Mouse (Mus musculus): Measurements from ENCODE around the gene Faap100. TPM values are rescaled to one million over a fixed set of nuclear protein-coding genes. Genes with fewer than 3 reads are reported as not detected.
A peak's percentile ranks its signal among the peaks of the same experiment; 100 is the strongest.

Gene Faap100
- polyA plus RNA-seq, 1 experiment, result 30.3 TPM

DNA sequence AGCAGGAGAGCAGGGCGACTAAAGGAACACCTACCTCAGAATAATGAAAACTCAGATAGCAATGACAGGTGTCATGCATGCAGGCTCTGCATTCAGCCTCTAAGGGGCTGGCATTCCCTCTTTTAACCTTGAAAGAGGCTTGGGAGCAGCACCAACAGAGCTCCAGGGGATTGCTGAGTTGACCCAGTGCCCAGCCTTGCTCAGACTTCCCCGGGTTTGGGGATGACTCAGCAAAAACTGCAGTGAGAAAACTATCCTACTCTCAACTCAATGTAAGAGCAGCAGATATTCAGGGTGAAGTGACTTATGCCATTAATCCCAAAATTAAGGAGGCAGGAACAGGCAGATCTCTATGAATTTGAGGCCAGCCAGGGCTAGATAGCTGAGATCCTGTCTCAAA lies 8.6 kb upstream of the Faap100 start:
- Histone ChIP-seq H3K27ac (ENCODE audit: insufficient read depth, low read depth, low read length) (no peak overlapping the region), H3K36me3 (ENCODE audit: control insufficient read depth, insufficient read depth, low read length) (peaks cover 1% of the 10 kb centered on the region)
- DNase-seq, result no peak

DNA sequence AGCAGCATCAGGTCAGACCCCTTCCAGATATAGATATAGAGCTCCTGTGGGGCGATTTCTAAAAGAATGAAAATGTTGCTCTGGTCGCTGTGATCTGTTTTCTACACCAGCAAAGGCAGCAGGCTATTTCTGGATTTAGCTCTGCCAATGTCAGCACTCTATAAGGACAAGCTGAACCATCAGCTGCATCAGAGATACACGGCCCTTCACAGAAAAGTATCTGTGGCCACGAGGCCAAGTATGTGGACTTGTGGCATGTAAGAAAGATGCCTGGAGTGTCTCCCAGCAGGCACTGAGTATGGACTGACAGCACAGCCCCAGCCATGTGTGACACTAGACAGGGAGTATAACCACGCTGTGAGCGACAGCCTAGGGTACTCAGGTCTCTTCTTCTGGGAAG lies 8.1 kb upstream of the Faap100 start:
- TF ChIP-seq CTCF (conservative IDR thresholded peaks at IDR 0.05; ENCODE audit: insufficient read depth, insufficient read length, low read depth, low read length) (no peak), POLR2A (IDR thresholded peaks at IDR 0.05; ENCODE audit: low read depth, low read length) (no peak)
- Histone ChIP-seq H3K27me3 (replicated peaks; ENCODE audit: control insufficient read depth, insufficient read depth, low read length) (no peaks in the 10 kb centered on the region), H3K4me1 (ENCODE audit: control insufficient read depth, insufficient read depth, low read length) (no peaks in the 10 kb centered on the region), H3K27ac (ENCODE audit: insufficient read depth, low read depth, low read length) (no peak overlapping the region), H3K36me3 (ENCODE audit: control insufficient read depth, insufficient read depth, low read length) (peaks cover 1% of the 10 kb centered on the region), H3K4me3 (ENCODE audit: insufficient read depth, low read depth, low read length) (no peak overlapping the region)
- WGBS, result 91% methylated on average over 6 of the region's 6 CpGs
- no peak for DNase-seq

More for the DNA sequence above, 8.6 kb upstream of the Faap100 start:
- no peak overlapping the region for H3K4me3 ChIP-seq (ENCODE audit: insufficient read depth, low read depth, low read length)
- 49% methylated on average over 2 of the region's 2 CpGs for WGBS
- no peaks in the 10 kb centered on the region for H3K4me1 ChIP-seq (ENCODE audit: control insufficient read depth, insufficient read depth, low read length)
- H3K27me3 ChIP-seq (replicated peaks; ENCODE audit: control insufficient read depth, insufficient read depth, low read length), result no peaks in the 10 kb centered on the region
- TF ChIP-seq POLR2A (IDR thresholded peaks at IDR 0.05; ENCODE audit: low read depth, low read length), result no peak
- TF ChIP-seq CTCF (conservative IDR thresholded peaks at IDR 0.05; ENCODE audit: insufficient read depth, insufficient read length, low read depth, low read length), result no peak

DNA sequence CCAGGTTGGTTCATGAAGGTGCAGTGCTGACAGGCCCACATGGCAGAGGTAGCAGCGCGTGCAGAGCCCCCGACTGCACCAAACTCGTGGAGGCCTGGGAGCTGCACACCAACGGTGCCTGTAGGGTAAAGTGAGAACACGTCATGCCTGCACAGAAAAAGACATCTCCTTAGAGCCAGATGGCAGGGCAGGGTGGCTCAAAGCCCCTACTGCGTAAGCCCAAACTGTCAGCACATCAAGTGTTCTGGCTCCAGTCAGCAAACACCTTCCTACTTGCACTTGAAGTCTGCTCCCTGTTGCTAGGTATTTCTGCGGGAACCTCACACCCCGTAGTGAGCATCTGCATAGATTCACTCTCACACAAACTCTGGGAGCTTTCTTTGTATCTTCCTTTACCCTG lies 3.9 kb upstream of the Faap100 start:
- peaks cover 4% of the 10 kb centered on the region; the same call in 1 of the 2 replicates for H3K4me1 ChIP-seq (ENCODE audit: control insufficient read depth, insufficient read depth, low read length)
- H3K27ac ChIP-seq (ENCODE audit: insufficient read depth, low read depth, low read length), result no peak overlapping the region
- no peak overlapping the region for H3K4me3 ChIP-seq (ENCODE audit: insufficient read depth, low read depth, low read length)
- H3K27me3 ChIP-seq (replicated peaks; ENCODE audit: control insufficient read depth, insufficient read depth, low read length), result no peaks in the 10 kb centered on the region
- TF ChIP-seq POLR2A (IDR thresholded peaks at IDR 0.05; ENCODE audit: low read depth, low read length) (no peak), CTCF (conservative IDR thresholded peaks at IDR 0.05; ENCODE audit: insufficient read depth, insufficient read length, low read depth, low read length) (no peak)
- no peaks in the 10 kb centered on the region; the same call in 1 of the 2 replicates for H3K36me3 ChIP-seq (ENCODE audit: control insufficient read depth, insufficient read depth, low read length)
- DNase-seq, result no peak
- WGBS, result 94% methylated on average over 9 of the region's 9 CpGs

DNA sequence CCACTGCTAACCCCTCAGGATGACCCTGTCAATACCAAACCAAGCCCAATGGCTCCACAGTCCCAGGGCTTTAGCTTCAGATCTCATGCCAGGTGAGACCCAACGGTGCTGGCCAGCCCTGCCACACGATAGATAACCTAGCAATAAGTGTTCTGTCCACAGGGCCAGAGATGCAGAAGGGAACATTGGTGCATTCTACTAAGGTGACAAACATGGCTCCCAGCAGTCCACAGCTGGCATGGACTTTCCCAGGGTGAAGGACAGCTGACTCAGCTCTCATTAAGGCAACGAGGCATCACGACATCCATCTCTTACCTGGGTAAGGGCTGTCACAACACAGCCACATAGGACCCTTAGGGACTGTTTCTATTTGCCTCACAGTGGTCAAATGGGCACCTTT lies 2.6 kb upstream of the Faap100 start:
- no peak for DNase-seq
- Histone ChIP-seq H3K36me3 (ENCODE audit: control insufficient read depth, insufficient read depth, low read length) (no peaks in the 10 kb centered on the region; the same call in 1 of the 2 replicates), H3K27me3 (replicated peaks; ENCODE audit: control insufficient read depth, insufficient read depth, low read length) (no peaks in the 10 kb centered on the region), H3K27ac (ENCODE audit: insufficient read depth, low read depth, low read length) (no peak overlapping the region), H3K4me1 (ENCODE audit: control insufficient read depth, insufficient read depth, low read length) (peaks cover 6% of the 10 kb centered on the region; the same call in 1 of the 2 replicates), H3K4me3 (ENCODE audit: insufficient read depth, low read depth, low read length) (no peak overlapping the region)
- no peak for TF ChIP-seq POLR2A (IDR thresholded peaks at IDR 0.05; ENCODE audit: low read depth, low read length)
- no peak for TF ChIP-seq CTCF (conservative IDR thresholded peaks at IDR 0.05; ENCODE audit: insufficient read depth, insufficient read length, low read depth, low read length)
- 73% methylated on average over 4 of the region's 4 CpGs for WGBS

DNA sequence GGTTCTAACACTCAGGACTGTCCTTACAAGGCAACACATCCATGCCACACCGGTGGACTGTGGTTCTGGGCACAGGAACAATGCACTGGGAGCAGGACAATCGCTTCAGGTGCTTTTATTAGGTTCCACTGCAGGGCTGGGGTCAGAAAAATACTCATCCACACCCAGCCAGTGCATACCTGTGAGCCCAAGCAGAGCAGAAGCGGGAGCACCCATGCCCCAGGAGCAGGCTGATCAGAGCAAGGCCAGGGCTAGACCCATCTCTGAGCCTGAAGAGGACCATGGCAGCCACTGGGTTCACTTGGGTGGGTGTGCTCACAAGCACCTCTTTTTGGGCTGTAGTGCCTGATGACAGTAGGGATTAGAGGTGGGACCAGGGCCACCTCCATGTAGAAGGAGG lies 1.7 kb upstream of the Faap100 start:
- Histone ChIP-seq H3K4me1 (ENCODE audit: control insufficient read depth, insufficient read depth, low read length) (peaks cover 6% of the 10 kb centered on the region; the same call in 1 of the 2 replicates), H3K36me3 (ENCODE audit: control insufficient read depth, insufficient read depth, low read length) (no peaks in the 10 kb centered on the region; the same call in 1 of the 2 replicates), H3K27ac (ENCODE audit: insufficient read depth, low read depth, low read length) (no peak overlapping the region), H3K4me3 (ENCODE audit: insufficient read depth, low read depth, low read length) (no peak overlapping the region), H3K27me3 (replicated peaks; ENCODE audit: control insufficient read depth, insufficient read depth, low read length) (no peaks in the 10 kb centered on the region)
- WGBS, result 90% methylated on average over 3 of the region's 3 CpGs
- DNase-seq, result no peak
- TF ChIP-seq POLR2A (IDR thresholded peaks at IDR 0.05; ENCODE audit: low read depth, low read length) (no peak), CTCF (conservative IDR thresholded peaks at IDR 0.05; ENCODE audit: insufficient read depth, insufficient read length, low read depth, low read length) (no peak)

DNA sequence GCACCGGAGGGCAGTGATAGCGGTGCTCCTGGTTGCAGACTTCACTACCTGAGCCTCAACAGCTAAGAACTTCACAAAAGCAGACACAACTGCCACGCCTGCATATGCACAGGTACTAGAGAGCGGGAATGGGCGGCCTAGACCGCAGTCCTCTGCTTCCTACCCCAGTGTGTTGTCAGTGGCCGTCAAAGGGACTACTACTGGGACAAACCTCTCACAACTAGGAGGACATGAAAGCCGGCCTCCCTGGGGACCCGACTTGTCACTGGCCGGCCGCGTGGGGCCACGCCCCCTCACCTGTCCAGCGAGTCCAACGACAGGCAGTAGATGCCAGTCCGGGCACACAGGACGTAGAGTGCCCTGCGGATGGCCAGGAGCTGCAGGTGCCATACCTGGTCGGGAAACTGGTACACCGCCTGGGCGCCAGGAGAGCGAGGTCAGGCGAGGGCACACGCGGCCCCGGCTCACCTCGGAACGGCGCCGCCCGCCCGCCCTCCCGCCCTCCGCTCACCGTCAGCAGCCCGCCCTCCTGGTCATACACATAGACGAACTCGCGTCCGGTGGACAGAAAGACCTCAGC lies 443 bp downstream of the Faap100 start:
- Histone ChIP-seq H3K4me3 (ENCODE audit: insufficient read depth, low read depth, low read length) (peak overlapping the region; percentile 74), H3K36me3 (ENCODE audit: control insufficient read depth, insufficient read depth, low read length) (no peaks in the 10 kb centered on the region), H3K27ac (ENCODE audit: insufficient read depth, low read depth, low read length) (peak overlapping the region; percentile 33; the same call in 1 of the 2 replicates), H3K4me1 (ENCODE audit: control insufficient read depth, insufficient read depth, low read length) (peaks cover 6% of the 10 kb centered on the region; the same call in 1 of the 2 replicates), H3K27me3 (replicated peaks; ENCODE audit: control insufficient read depth, insufficient read depth, low read length) (no peaks in the 10 kb centered on the region)
- no peak for TF ChIP-seq CTCF (conservative IDR thresholded peaks at IDR 0.05; ENCODE audit: insufficient read depth, insufficient read length, low read depth, low read length)
- no peak for TF ChIP-seq POLR2A (IDR thresholded peaks at IDR 0.05; ENCODE audit: low read depth, low read length)
- WGBS, result 1% methylated on average over 35 of the region's 40 CpGs
- DNase-seq, result peak; percentile 81

DNA sequence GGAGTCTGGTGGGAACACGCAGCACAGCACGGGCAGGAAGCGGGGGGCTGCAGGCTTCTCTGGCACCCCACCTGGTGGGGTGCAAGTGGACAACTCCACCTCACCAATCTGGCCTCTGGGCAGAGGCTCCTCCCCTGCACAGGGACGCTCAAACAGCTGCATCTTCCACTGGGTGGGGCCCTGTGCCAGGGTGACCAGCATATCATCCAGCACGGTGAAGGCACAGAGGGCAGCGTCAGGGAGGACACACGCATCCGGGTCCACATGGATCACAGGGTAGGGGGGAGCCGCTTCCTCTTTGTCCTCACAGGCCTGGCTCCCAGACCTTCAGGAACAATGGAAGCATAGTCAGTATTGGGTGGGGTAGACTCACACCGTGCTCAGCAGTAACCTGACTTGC lies 1.2 kb downstream of the Faap100 start:
- no peak overlapping the region for H3K4me3 ChIP-seq (ENCODE audit: insufficient read depth, low read depth, low read length)
- TF ChIP-seq POLR2A (IDR thresholded peaks at IDR 0.05; ENCODE audit: low read depth, low read length) (no peak), CTCF (conservative IDR thresholded peaks at IDR 0.05; ENCODE audit: insufficient read depth, insufficient read length, low read depth, low read length) (no peak)
- no peaks in the 10 kb centered on the region for H3K27me3 ChIP-seq (replicated peaks; ENCODE audit: control insufficient read depth, insufficient read depth, low read length)
- WGBS, result 56% methylated on average over 10 of the region's 10 CpGs
- H3K36me3 ChIP-seq (ENCODE audit: control insufficient read depth, insufficient read depth, low read length), result no peaks in the 10 kb centered on the region
- no peak overlapping the region for H3K27ac ChIP-seq (ENCODE audit: insufficient read depth, low read depth, low read length)
- H3K4me1 ChIP-seq (ENCODE audit: control insufficient read depth, insufficient read depth, low read length), result peaks cover 6% of the 10 kb centered on the region; the same call in 1 of the 2 replicates
- no peak for DNase-seq
